Comparison of ENCODE assay signal across 9 mouse cellular contexts in the genomic region with DNA sequence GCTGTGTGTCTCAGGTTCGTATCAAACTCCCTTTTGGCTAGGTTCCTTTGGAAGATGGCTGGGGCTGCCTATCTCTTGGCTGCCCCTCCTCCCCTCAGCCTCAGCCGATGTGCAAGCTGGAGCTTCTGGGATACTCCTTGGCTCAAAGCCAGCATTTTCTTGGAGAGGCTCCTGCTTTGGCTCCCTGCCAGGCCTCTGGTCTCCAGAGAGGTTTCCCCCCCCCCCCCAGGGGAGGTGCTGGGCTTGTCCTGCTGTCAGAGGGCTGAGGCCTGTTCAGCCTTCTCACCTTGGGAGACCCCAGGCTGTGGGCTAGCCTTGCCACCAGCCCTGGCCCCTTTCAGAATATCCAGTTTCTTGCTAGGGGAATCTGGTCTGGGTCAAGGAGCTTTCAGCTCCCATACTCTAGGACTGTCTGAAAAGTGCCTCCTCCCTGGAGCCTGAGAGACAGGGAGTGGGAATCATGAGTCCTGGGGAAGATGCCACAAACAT. TPM values are rescaled to one million over a fixed set of nuclear protein-coding genes. Genes with fewer than 3 reads are reported as not detected.
DNase-seq lines count a peak whose midpoint lies in the region; ATAC-seq and TF ChIP-seq lines count a peak whose summit lies in the region.
"Had no signal": no experiment of that assay in that cellular context is flagged by ENCODE, and none has a peak within 500 bp of the region (broad histone marks: within the 10 kb centered on the region; RNA-seq: fewer than 3 reads in every experiment).

No protein-coding gene starts in this region.

- no peak overlapping the region for H3K4me3 ChIP-seq in kidney, adult 2 months (ENCODE audit: insufficient read depth, low read depth, low read length)
- H3K4me3 ChIP-seq in kidney, embryonic 14.5 days (ENCODE audit: low read length) = no peak overlapping the region
- peak overlapping the region; percentile 9; the same call in 1 of the 2 replicates for H3K4me3 ChIP-seq in forebrain, embryonic 10.5 days
- H3K4me3 ChIP-seq in hindbrain, embryonic 11.5 days (ENCODE audit: low read depth, low read length) = no peak overlapping the region
- no peak overlapping the region for H3K4me3 ChIP-seq in midbrain, embryonic 10.5 days

- H3K4me1 ChIP-seq in kidney, adult 2 months (ENCODE audit: control insufficient read depth, insufficient read depth, low read length) = no peaks in the 10 kb centered on the region
- H3K4me1 ChIP-seq in kidney, embryonic 14.5 days (ENCODE audit: control insufficient read depth, insufficient read depth, low read length) = 0 out of 2 replicates have a peak, but pooled peaks cover 8% of the 10 kb centered on the region
- peaks cover 100% of the 10 kb centered on the region for H3K4me1 ChIP-seq in forebrain, embryonic 10.5 days
- peaks cover 40% of the 10 kb centered on the region for H3K4me1 ChIP-seq in hindbrain, embryonic 11.5 days (replicated peaks; ENCODE audit: control insufficient read depth, insufficient read depth, low read length)
- peaks cover 100% of the 10 kb centered on the region for H3K4me1 ChIP-seq in midbrain, embryonic 10.5 days

- no peaks in the 10 kb centered on the region for H3K9me3 ChIP-seq in kidney, embryonic 14.5 days (ENCODE audit: control insufficient read depth, low read length)
- no peaks in the 10 kb centered on the region for H3K9me3 ChIP-seq in forebrain, embryonic 10.5 days
- no peaks in the 10 kb centered on the region for H3K9me3 ChIP-seq in hindbrain, embryonic 11.5 days (ENCODE audit: control insufficient read depth, low read length)
- no peaks in the 10 kb centered on the region for H3K9me3 ChIP-seq in midbrain, embryonic 10.5 days (replicated peaks)
- H3K9me3 ChIP-seq: G1E had no signal

- no peaks in the 10 kb centered on the region for H3K36me3 ChIP-seq in kidney, adult 2 months (ENCODE audit: control insufficient read depth, insufficient read depth, low read length)
- H3K36me3 ChIP-seq in kidney, embryonic 14.5 days (ENCODE audit: control insufficient read depth, insufficient read depth, low read length) = no peaks in the 10 kb centered on the region
- peaks cover 83% of the 10 kb centered on the region for H3K36me3 ChIP-seq in forebrain, embryonic 10.5 days (replicated peaks)
- H3K36me3 ChIP-seq in hindbrain, embryonic 11.5 days (ENCODE audit: control insufficient read depth, insufficient read depth, low read length) = no peaks in the 10 kb centered on the region
- peaks cover 23% of the 10 kb centered on the region for H3K36me3 ChIP-seq in midbrain, embryonic 10.5 days
- H3K36me3 ChIP-seq: G1E had no signal

- no peak overlapping the region for H3K4me2 ChIP-seq in kidney, embryonic 14.5 days (replicated peaks; ENCODE audit: low read depth, low read length)
- H3K4me2 ChIP-seq in hindbrain, embryonic 11.5 days (replicated peaks; ENCODE audit: low read depth, low read length) = no peak overlapping the region

- H3K27me3 ChIP-seq in kidney, adult 2 months (replicated peaks; ENCODE audit: control insufficient read depth, insufficient read depth, low read length) = peaks cover 3% of the 10 kb centered on the region
- peaks cover 72% of the 10 kb centered on the region for H3K27me3 ChIP-seq in kidney, embryonic 14.5 days (ENCODE audit: control insufficient read depth, insufficient read depth, low read length)
- peaks cover 100% of the 10 kb centered on the region for H3K27me3 ChIP-seq in forebrain, embryonic 10.5 days (ENCODE audit: poor library complexity, severe bottlenecking)
- peaks cover 6% of the 10 kb centered on the region; the same call in 1 of the 2 replicates for H3K27me3 ChIP-seq in hindbrain, embryonic 11.5 days (ENCODE audit: control insufficient read depth, insufficient read depth, low read length)
- H3K27me3 ChIP-seq in midbrain, embryonic 10.5 days (ENCODE audit: low read depth, poor library complexity, severe bottlenecking) = peaks cover 100% of the 10 kb centered on the region

- no peak overlapping the region for H3K9ac ChIP-seq in kidney, embryonic 14.5 days (ENCODE audit: low read depth, low read length)
- peak overlapping the region; percentile 35 for H3K9ac ChIP-seq in hindbrain, embryonic 11.5 days (ENCODE audit: low read depth, low read length)

- no peak overlapping the region for H3K27ac ChIP-seq in kidney, adult 2 months (ENCODE audit: insufficient read depth, low read depth, low read length)
- no peak overlapping the region for H3K27ac ChIP-seq in kidney, embryonic 14.5 days (ENCODE audit: low read depth, low read length)
- H3K27ac ChIP-seq in forebrain, embryonic 10.5 days = peak overlapping the region; percentile 98
- H3K27ac ChIP-seq in hindbrain, embryonic 11.5 days (ENCODE audit: low read depth, low read length) = peak overlapping the region; percentile 99
- H3K27ac ChIP-seq in midbrain, embryonic 10.5 days (replicated peaks) = peak overlapping the region; percentile 72

- no peak for TF ChIP-seq POLR2A in kidney, adult 2 months (IDR thresholded peaks at IDR 0.05; ENCODE audit: low read depth, low read length)

- peak; percentile 58 for DNase-seq in kidney, adult 2 months
- DNase-seq in adipocyte (ENCODE audit: low spot score) = peak; percentile 57
- DNase-seq in forebrain, embryonic 10.5 days (ENCODE audit: extremely low spot score, low spot score) = no peak
- DNase-seq in hindbrain, embryonic 11.5 days (ENCODE audit: low spot score) = peak; percentile 75
- DNase-seq in midbrain, embryonic 10.5 days (ENCODE audit: low spot score) = no peak
- DNase-seq in yolk sac, embryonic 10.5 days (ENCODE audit: low spot score) = peak; percentile 58
- no peak for DNase-seq in spleen, adult 12 weeks (ENCODE audit: low spot score)

- no peak for ATAC-seq in kidney, embryonic 14.5 days (ENCODE audit: low FRiP score, low TSS enrichment)
- peak; percentile 25; the same call in 1 of the 2 replicates for ATAC-seq in hindbrain, embryonic 11.5 days (ENCODE audit: low FRiP score)

- 30% methylated on average over 2 of the region's 2 CpGs for WGBS in kidney, adult 2 months
- 23% methylated on average over 2 of the region's 2 CpGs for WGBS in kidney, embryonic 14.5 days
- whole genome bisulfite sequencing in forebrain, embryonic 10.5 days = 54% methylated on average over 2 of the region's 2 CpGs
- WGBS in hindbrain, embryonic 11.5 days = 31% methylated on average over 2 of the region's 2 CpGs
- WGBS in midbrain, embryonic 10.5 days = 53% methylated on average over 2 of the region's 2 CpGs

- no peak for TF ChIP-seq CTCF in kidney, adult 2 months (conservative IDR thresholded peaks at IDR 0.05; ENCODE audit: insufficient read depth, insufficient read length, low read depth, low read length)

RNA-seq across cellular contexts. Expression of gene Polg, which starts 54.1 kb away (rescaled TPM):
- polyA plus RNA-seq in kidney, adult 2 months (2012; rRNA removed) = 33.8 and 35.3 TPM in 2 replicates
- 21.3 and 35.9 TPM in 2 replicates for polyA plus RNA-seq in kidney, embryonic 14.5 days (2014; fragmentation: Nextera tagmentation; extraction: Ambion mirVana)
- 42.1 and 46.4 TPM in 2 replicates for polyA plus RNA-seq in forebrain, embryonic 10.5 days (2016; fragmentation: Nextera tagmentation; extraction: Ambion mirVana)
- 22.5 and 26.3 TPM in 2 replicates for polyA plus RNA-seq in hindbrain, embryonic 11.5 days (2014; fragmentation: Nextera tagmentation; extraction: Ambion mirVana)
- 41.3 and 43.2 TPM in 2 replicates for polyA plus RNA-seq in midbrain, embryonic 10.5 days (2016; fragmentation: Nextera tagmentation; extraction: Ambion mirVana)

Comparison
In these comparisons a context has a peak if more than half of its experiments do, and no peak if none do; other contexts are left out.
1. DNase-seq: peak in kidney, adult 2 months (single experiment), adipocyte (single experiment), hindbrain, embryonic 11.5 days (single experiment) and yolk sac, embryonic 10.5 days (single experiment); none in forebrain, embryonic 10.5 days (single experiment), midbrain, embryonic 10.5 days (single experiment) and spleen, adult 12 weeks (single experiment).
2. H3K27ac ChIP-seq: peak in forebrain, embryonic 10.5 days (single experiment), hindbrain, embryonic 11.5 days (single experiment) and midbrain, embryonic 10.5 days (single experiment); none in kidney, adult 2 months (single experiment) and kidney, embryonic 14.5 days (single experiment).